Mouse (Mus musculus) thymus, postnatal 36 days (tissue): ENCODE results near the gene Pithd1.
"Not testable (repeated sequence)": the region's sequence is repeated elsewhere in the genome, so short reads cannot be mapped to it uniquely, and the experiment has no call there.

Source experiments
- DNase-seq, 2 experiments: peaks; one replicate each; pipeline ENCODE4 v3.0.0; 2022; ENCODE audit warnings: mixed read lengths in 2 of 2

The Pithd1 gene

GRCm38 (mm10) chr4:135986301-135986942 is 642 bp downstream of the Pithd1 start:
- DNase-seq = no peak

DNA sequence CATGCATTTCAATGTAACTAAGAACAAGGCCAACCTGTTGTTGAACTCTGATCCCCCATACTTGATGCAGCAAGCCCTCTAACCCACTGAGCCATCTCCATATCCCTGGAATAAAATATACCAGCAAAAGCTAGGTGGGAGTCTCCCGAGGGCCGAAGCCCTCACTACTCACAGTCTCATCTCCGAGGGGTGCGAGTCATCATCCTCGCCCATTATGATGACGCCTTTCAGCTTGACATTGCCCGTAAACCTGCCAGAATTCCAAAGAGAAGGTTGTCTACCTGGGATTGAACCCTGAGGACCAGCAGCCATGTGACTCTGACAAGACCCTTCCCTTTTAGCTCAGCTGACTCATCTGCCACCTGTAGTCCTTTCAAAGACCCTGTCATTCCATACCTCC is 1.3 kb downstream of the Pithd1 start:
- no peak for DNase-seq

GRCm38 (mm10) chr4:135985193-135985592 is 1.9 kb downstream of the Pithd1 start:
- DNase-seq = no peak

- DNase-seq = no peak
Measured at GRCm38 (mm10) chr4:135984556-135984955, 2.5 kb downstream of the Pithd1 start.

DNA sequence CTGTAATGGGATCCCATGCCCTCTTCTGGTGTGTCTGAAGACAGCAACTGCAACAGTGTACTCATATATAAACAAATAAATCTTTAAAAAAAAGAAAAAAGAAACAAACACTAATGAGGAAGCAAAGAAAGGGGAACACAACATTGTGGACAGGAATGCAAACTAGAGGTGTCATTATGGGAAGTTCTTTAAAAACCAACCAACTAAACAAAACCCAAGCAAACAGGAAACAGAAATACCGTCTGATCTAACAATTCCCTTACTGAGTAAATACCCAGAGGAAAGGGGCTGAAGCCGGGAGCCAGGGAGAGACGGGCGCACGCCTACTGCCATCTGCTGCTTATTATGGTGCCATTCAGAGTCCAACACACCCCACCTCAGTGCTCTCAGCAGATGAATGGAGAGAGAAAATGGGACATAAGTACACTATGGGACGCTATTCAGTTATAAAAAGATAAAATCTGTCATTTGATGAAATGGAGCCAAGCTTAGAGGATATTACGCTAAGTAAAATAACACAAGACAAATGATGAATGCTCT is 5.5 kb downstream of the Pithd1 start:
- no peak for DNase-seq

DNA sequence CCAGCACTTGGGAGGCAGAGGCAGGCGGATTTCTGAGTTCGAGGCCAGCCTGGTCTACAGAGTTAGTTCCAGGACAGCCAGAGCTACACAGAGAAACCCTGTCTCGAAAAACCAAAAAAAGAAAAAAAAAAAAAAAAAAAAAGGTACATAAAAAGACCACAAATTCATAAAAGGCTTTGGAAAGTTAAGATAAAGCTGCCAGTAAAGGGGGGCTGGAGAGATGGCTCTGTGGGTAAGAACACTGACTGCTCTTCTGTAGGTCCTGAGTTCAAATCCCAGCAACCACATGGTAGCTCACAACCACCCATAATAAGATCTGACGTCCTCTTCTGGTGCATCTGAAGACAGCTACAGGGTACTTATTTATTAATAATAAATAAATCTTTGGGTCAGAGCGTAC is 6.8 kb downstream of the Pithd1 start:
- DNase-seq = not testable (repeated sequence)

- no peak for DNase-seq
Measured at GRCm38 (mm10) chr4:135976146-135976545, 10.9 kb downstream of the Pithd1 start.

- no peak for DNase-seq
Measured at GRCm38 (mm10) chr4:135972911-135973811, 13.9 kb downstream of the Pithd1 start.

DNA sequence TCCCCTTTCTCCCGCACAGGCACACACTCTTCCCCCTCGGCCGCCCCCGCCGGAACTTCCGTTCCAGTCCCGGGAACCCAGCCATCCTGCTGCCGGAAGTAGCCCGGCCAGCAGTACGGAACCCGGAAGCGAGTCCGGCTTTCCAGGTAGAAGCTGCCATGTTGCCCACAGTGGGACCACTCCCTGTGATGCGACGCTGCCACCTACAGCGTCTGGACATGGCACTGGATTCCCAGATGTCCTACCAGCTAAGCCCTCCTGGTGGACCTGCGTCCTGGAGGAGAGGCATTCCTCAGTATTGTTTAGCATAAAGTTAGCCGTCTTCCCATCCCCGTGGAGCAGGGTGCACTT is 14.5 kb downstream of the Pithd1 start, which contains the start of gene Lypla2:
Gene Lypla2, minus strand, starts transcription at position 71 of the 351 bp plus-strand sequence.
- peak; percentile 76 to 83 for DNase-seq

GRCm38 (mm10) chr4:135971805-135972555 is 15.1 kb downstream of the Pithd1 start:
- peak; percentile 49 to 66 for DNase-seq

DNA sequence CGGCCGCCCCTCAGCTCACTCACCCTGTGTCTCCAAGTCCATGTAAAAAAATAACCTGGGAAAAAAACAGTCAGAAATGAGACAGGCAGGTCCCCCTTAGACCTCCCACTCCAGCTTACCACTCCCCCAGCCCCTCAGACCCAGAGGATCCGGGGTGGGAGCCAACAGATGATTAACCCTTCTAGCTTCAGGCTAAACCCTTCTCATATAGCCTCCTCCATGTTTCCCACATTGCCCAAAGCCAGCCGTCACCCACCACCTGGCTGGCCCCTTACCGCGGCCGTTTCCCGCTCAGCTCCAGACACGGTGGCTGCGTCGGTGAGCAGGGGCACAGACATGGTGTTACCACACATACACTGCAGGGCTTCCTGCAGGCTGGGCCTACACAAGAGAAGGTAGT is 16.5 kb downstream of the Pithd1 start:
- DNase-seq = no peak

- DNase-seq = no peak
Measured at GRCm38 (mm10) chr4:135969070-135969750, 17.9 kb downstream of the Pithd1 start.

GRCm38 (mm10) chr4:135968271-135968869 is 18.7 kb downstream of the Pithd1 start:
- no peak for DNase-seq

- DNase-seq = no peak
Measured at GRCm38 (mm10) chr4:135967086-135967760, 19.8 kb downstream of the Pithd1 start.

DNA sequence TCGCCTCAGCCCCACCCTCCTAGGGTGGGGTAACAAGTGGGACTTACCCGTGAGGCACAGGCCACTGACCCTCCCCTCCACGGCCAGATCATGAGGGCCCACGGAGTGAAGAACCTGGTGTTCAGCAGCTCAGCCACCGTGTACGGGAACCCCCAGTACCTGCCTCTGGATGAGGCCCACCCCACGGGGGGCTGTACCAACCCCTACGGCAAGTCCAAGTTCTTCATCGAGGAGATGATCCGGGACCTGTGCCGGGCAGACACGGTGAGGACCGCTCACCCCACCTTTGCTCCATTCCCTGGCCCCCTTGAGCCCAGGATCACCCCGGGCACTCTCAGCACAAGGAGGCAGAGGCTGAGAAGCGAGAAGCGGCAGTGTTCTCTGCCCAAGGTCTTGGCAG is 20.8 kb downstream of the Pithd1 start:
- no peak for DNase-seq

DNA sequence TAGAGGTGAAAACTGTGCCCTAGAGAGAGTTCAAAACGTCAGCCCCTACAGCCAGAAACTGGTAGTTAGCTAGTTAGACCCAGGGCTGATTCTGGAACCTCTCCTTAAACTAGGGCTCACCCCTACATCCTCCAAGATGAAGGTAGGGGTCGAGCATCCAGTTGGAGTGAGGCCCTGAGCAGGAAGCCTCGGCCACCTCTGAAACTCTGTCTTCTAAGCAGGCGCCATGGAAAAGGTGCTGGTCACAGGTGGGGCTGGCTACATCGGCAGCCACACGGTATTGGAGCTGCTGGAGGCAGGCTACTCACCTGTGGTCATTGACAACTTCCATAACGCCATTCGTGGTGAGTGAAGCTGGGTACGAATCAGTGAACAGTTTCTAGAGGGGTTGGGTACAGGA is 22.0 kb downstream of the Pithd1 start:
- no peak for DNase-seq

GRCm38 (mm10) chr4:135964426-135964825 is 22.6 kb downstream of the Pithd1 start:
- peak; percentile 23 to 55 for DNase-seq

GRCm38 (mm10) chr4:135963457-135964193 is 23.4 kb downstream of the Pithd1 start, which contains the start of gene Gale:
TSS of gene Gale (plus strand) at chr4:135963727.
- peak; percentile 95 to 96 for DNase-seq

DNA sequence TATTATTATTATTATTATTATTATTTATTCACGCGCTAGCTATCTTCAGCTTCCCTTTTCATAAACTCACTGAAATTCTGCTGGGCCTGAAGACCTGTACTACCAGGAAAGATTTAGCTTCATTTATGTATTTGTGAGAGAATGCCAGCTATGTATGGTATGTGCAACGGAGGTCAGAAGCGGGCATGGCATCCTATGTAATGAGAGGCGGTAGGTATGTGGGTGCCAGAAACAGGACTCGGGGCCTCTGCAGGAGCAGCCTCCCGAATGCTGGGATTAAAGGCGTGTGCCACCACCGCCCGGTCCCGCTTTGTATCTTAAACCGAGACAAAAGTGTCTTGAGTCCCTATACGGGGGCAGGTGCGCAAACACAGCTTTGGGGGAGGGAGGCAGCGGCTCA is 24.1 kb downstream of the Pithd1 start:
- DNase-seq = no peak

DNA sequence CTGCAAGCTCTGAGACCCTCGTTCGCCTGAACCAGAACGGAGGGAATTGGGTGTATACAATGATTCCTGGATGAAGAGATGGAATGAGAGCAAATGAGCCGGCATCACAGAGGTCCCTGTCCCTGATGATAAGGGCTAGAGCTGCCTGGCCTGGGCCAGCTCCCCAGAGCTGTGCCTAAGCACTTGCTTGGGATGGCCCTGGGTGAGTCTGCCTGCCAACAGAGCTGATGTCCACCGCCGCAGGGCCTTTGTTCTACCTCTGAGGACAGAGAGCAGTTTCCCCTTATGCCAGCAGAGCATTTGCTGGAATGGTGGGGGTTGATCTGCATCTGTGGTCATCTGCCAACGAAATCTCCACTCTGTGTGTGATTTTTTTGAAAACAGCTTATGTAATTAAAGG is 24.9 kb downstream of the Pithd1 start:
- no peak for DNase-seq

- no peak for DNase-seq
Measured at GRCm38 (mm10) chr4:135961709-135962108, 25.4 kb downstream of the Pithd1 start.
